Mouse (Mus musculus) MEL-GATA-1-ER (cell line): ENCODE results near the gene 5430427O19Rik.

Source experiments
- DNase-seq: peaks from one replicate; pipeline ENCODE4 v3.0.0-alpha.2; 2012; ENCODE audit warnings: low read depth; ENCODE audit errors: extremely low read depth

5430427O19Rik gene

GRCm38 (mm10) chrX:85869914-85870483 lies at the start of gene 5430427O19Rik:
TSS of gene 5430427O19Rik (plus strand) at chrX:85870354.
- peak; percentile 84 for DNase-seq

GRCm38 (mm10) chrX:85827719-85828453 lies 42.3 kb upstream of the 5430427O19Rik start:
- DNase-seq: no peak

- no peak for DNase-seq
These were observed 41.2 kb upstream of the 5430427O19Rik start for GRCm38 (mm10) chrX:85829000-85829399.

- DNase-seq: no peak
These were observed 31.0 kb upstream of the 5430427O19Rik start for GRCm38 (mm10) chrX:85839174-85839573.

GRCm38 (mm10) chrX:85855938-85856337 lies 14.2 kb upstream of the 5430427O19Rik start:
- DNase-seq: no peak

GRCm38 (mm10) chrX:85857169-85857568 lies 13.0 kb upstream of the 5430427O19Rik start:
- no peak for DNase-seq

GRCm38 (mm10) chrX:85868079-85868478 lies 2.1 kb upstream of the 5430427O19Rik start:
- no peak for DNase-seq

- no peak for DNase-seq
These were observed 1.4 kb downstream of the 5430427O19Rik start for GRCm38 (mm10) chrX:85871371-85872056.

GRCm38 (mm10) chrX:85874367-85874766 lies 4.2 kb downstream of the 5430427O19Rik start:
- no peak for DNase-seq

- no peak for DNase-seq
These were observed 5.8 kb downstream of the 5430427O19Rik start for GRCm38 (mm10) chrX:85875951-85876350.

GRCm38 (mm10) chrX:85877747-85878146 lies 7.6 kb downstream of the 5430427O19Rik start:
- DNase-seq: no peak

- DNase-seq: no peak
These were observed 8.1 kb downstream of the 5430427O19Rik start for GRCm38 (mm10) chrX:85878293-85878692.

GRCm38 (mm10) chrX:85879198-85879977 lies 9.2 kb downstream of the 5430427O19Rik start:
- no peak for DNase-seq

- no peak for DNase-seq
These were observed 16.5 kb downstream of the 5430427O19Rik start for GRCm38 (mm10) chrX:85886651-85887050.

GRCm38 (mm10) chrX:85901195-85901594 lies 31.0 kb downstream of the 5430427O19Rik start:
- DNase-seq: no peak

GRCm38 (mm10) chrX:85919034-85919433 lies 48.9 kb downstream of the 5430427O19Rik start:
- peak; percentile 34 for DNase-seq

GRCm38 (mm10) chrX:85932991-85933390 lies 62.8 kb downstream of the 5430427O19Rik start:
- peak; percentile 20 for DNase-seq
